Mouse (Mus musculus) limb, embryonic 14.5 days (tissue): ENCODE results near the gene Racgap1. TPM values are rescaled to one million over a fixed set of nuclear protein-coding genes. Genes with fewer than 3 reads are reported as not detected.

Experiments
- ATAC-seq: fragments of 200-750 bp; cut with Nextera tagmentation; 2 replicates; pipeline ENCODE4 v1.8.0; 2017; ENCODE audit warnings: low read depth, moderate number of reproducible peaks, moderate TSS enrichment; ENCODE audit not compliant: low FRiP score
- DNase-seq: peaks from one replicate; pipeline ENCODE4 v3.0.0-alpha.2; 2015; ENCODE audit warnings: low spot score
- H3K27ac ChIP-seq: fragments of 300-500 bp; sonication (generic); replicated peaks from 2 replicates; pipeline ENCODE4 v1.5.1; 2014; ENCODE audit warnings: low read depth, mild to moderate bottlenecking, low read length, moderate library complexity, mixed read lengths
- H3K27me3 ChIP-seq: fragments of 300-500 bp; sonication (generic); 2 replicates; pipeline ENCODE4 v1.6.1; 2014; ENCODE audit warnings: low read length, mixed read lengths; ENCODE audit not compliant: control insufficient read depth, insufficient read depth
- H3K36me3 ChIP-seq: fragments of 300-500 bp; sonication (generic); 2 replicates; pipeline ENCODE4 v1.6.1; 2014; ENCODE audit warnings: mild to moderate bottlenecking, low read length, moderate library complexity, mixed read lengths; ENCODE audit not compliant: control insufficient read depth, insufficient read depth
- H3K4me1 ChIP-seq: fragments of 300-500 bp; sonication (generic); 2 replicates; pipeline ENCODE4 v1.6.1; 2014; ENCODE audit warnings: antibody characterized with exemption, low read length, mixed read lengths; ENCODE audit not compliant: control insufficient read depth, insufficient read depth
- H3K4me2 ChIP-seq: fragments of 300-500 bp; sonication (generic); replicated peaks from 2 replicates; pipeline ENCODE4 v1.6.1; 2014; ENCODE audit warnings: low read depth, mild to moderate bottlenecking, low read length, moderate library complexity; ENCODE audit not compliant: severe bottlenecking
- H3K4me3 ChIP-seq: fragments of 300-500 bp; sonication (generic); replicated peaks from 2 replicates; pipeline ENCODE4 v1.5.1; 2014; ENCODE audit warnings: low read length
- H3K9ac ChIP-seq: fragments of 300-500 bp; sonication (generic); 2 replicates; pipeline ENCODE4 v1.6.1; 2014; ENCODE audit warnings: mild to moderate bottlenecking, low read depth, low read length, moderate library complexity; ENCODE audit not compliant: severe bottlenecking
- H3K9me3 ChIP-seq: fragments of 300-500 bp; sonication (generic); 2 replicates; pipeline ENCODE4 v1.6.1; 2016; ENCODE audit warnings: low read length; ENCODE audit not compliant: control insufficient read depth
- POLR2A ChIP-seq: fragments of 200-500 bp; IDR thresholded peaks from 2 replicates; pipeline ENCODE4 v1.8.0; 2012; ENCODE audit warnings: inconsistent platforms, mild to moderate bottlenecking, moderate library complexity, borderline replicate concordance; ENCODE audit not compliant: insufficient read depth, insufficient read length; ENCODE audit errors: extremely low read depth
- WGBS: fragments of 180-500 bp; shearing (Covaris S2); extraction: QIAGEN DNeasy Blood & Tissue Kit; methylation state at CpG from one replicate; pipeline ENCODE4 v1.1.7; 2014; 5-methylcytosine and 5-hydroxymethylcytosine counted together
- polyA plus RNA-seq, 2 experiments: library from polyadenylated mRNA; depleted of rRNA in 1 of 2; stranded (reverse) in 1 of 2; unstranded in 1 of 2; fragments of >200 nt; fragmentation: Nextera tagmentation in 1 of 2; extraction: Ambion mirVana in 1 of 2; gene quantifications; 2 replicates each; pipeline versions ENCODE4 v1.2.1 to v1.2.3; 2012 to 2014

The Racgap1 gene
- polyA plus RNA-seq, 2 experiments = 82.1 to 107 TPM

GRCm38 (mm10) chr15:99670154-99670821 is 18.8 kb upstream of the Racgap1 start, which contains the start of gene Asic1:
Asic1 (plus strand) TSS chr15:99670368.
- DNase-seq (peak; percentile 56), ATAC-seq (peak; percentile 65)
- Histone ChIP-seq H3K9me3 (no peaks in the 10 kb centered on the region), H3K4me2 (peak within 1 kb of the TSS; percentile 99), H3K9ac (peak within 1 kb of the TSS; percentile 57), H3K4me1 (0 out of 2 replicates have a peak, but pooled peaks cover under 1% of the 10 kb centered on the region), H3K36me3 (no peaks in the 10 kb centered on the region), H3K27me3 (peaks cover 54% of the 10 kb centered on the region), H3K4me3 (peak within 1 kb of the TSS; percentile 57), H3K27ac (no peak within 1 kb of the TSS)
- WGBS = 0% methylated on average over 2 of the region's 74 CpGs
- TF ChIP-seq POLR2A = no peak

GRCm38 (mm10) chr15:99669392-99669791 is 17.9 kb upstream of the Racgap1 start:
- peaks cover 61% of the 10 kb centered on the region for H3K27me3 ChIP-seq
- no peak overlapping the region for H3K4me3 ChIP-seq
- H3K36me3 ChIP-seq = no peaks in the 10 kb centered on the region
- peaks cover 9% of the 10 kb centered on the region; the same call in 1 of the 2 replicates for H3K4me1 ChIP-seq
- H3K9ac ChIP-seq = no peak overlapping the region
- no peak overlapping the region for H3K4me2 ChIP-seq
- ATAC-seq = no peak
- H3K9me3 ChIP-seq = no peaks in the 10 kb centered on the region
- TF ChIP-seq POLR2A = no peak
- 13% methylated on average over 1 of the region's 1 CpGs for WGBS
- no peak overlapping the region for H3K27ac ChIP-seq
- no peak for DNase-seq

- H3K9me3 ChIP-seq = no peaks in the 10 kb centered on the region
- DNase-seq = peak; percentile 83
- no peak for TF ChIP-seq POLR2A
- no peaks in the 10 kb centered on the region for H3K36me3 ChIP-seq
- no peak overlapping the region for H3K9ac ChIP-seq
- no peak overlapping the region for H3K4me3 ChIP-seq
- H3K4me2 ChIP-seq = no peak overlapping the region
- 1% methylated on average over 12 of the region's 12 CpGs for WGBS
- peaks cover 11% of the 10 kb centered on the region for H3K4me1 ChIP-seq
- ATAC-seq = no peak
- H3K27ac ChIP-seq = no peak overlapping the region
- H3K27me3 ChIP-seq = peaks cover 61% of the 10 kb centered on the region
Measured at GRCm38 (mm10) chr15:99668881-99669280, 17.4 kb upstream of the Racgap1 start.

GRCm38 (mm10) chr15:99667544-99667943 is 16.1 kb upstream of the Racgap1 start:
- Histone ChIP-seq H3K9me3 (no peaks in the 10 kb centered on the region), H3K4me3 (no peak overlapping the region), H3K4me2 (no peak overlapping the region), H3K4me1 (peaks cover 11% of the 10 kb centered on the region), H3K27me3 (peaks cover 61% of the 10 kb centered on the region), H3K36me3 (no peaks in the 10 kb centered on the region), H3K27ac (no peak overlapping the region), H3K9ac (no peak overlapping the region)
- WGBS = 97% methylated on average over 2 of the region's 2 CpGs
- DNase-seq (no peak), ATAC-seq (no peak)
- TF ChIP-seq POLR2A = no peak

- H3K27me3 ChIP-seq = peaks cover 33% of the 10 kb centered on the region
- peaks cover 11% of the 10 kb centered on the region for H3K4me1 ChIP-seq
- H3K27ac ChIP-seq = no peak overlapping the region
- WGBS = 2% methylated on average over 49 of the region's 52 CpGs
- no peak for TF ChIP-seq POLR2A
- ATAC-seq = peak; percentile 45; the same call in 1 of the 2 replicates
- no peaks in the 10 kb centered on the region for H3K9me3 ChIP-seq
- H3K36me3 ChIP-seq = no peaks in the 10 kb centered on the region
- DNase-seq = peak; percentile 52
- H3K4me3 ChIP-seq = peak overlapping the region; percentile 44
- H3K9ac ChIP-seq = peak overlapping the region; percentile 52
- H3K4me2 ChIP-seq = peak overlapping the region; percentile 88
Measured at GRCm38 (mm10) chr15:99664600-99665451, 13.4 kb upstream of the Racgap1 start.
